Mouse (Mus musculus) kidney, adult 8-10 months (tissue): ENCODE measurements at regions not wholly inside any gene's neighbourhood (a gene's known extent, or its start where the extent isn't known, plus 50 kb on each side); places are given as distances from the start of the nearest gene placed in this dataset.
A peak's percentile ranks its signal among the peaks of the same experiment; 100 is the strongest.
"Not testable (repeated sequence)": the region's sequence is repeated elsewhere in the genome, so short reads cannot be mapped to it uniquely, and the experiment has no call there.

Experiments used
- DNase-seq, 2 experiments: peaks; one replicate each; pipeline ENCODE4 v3.0.0; 2022

DNA sequence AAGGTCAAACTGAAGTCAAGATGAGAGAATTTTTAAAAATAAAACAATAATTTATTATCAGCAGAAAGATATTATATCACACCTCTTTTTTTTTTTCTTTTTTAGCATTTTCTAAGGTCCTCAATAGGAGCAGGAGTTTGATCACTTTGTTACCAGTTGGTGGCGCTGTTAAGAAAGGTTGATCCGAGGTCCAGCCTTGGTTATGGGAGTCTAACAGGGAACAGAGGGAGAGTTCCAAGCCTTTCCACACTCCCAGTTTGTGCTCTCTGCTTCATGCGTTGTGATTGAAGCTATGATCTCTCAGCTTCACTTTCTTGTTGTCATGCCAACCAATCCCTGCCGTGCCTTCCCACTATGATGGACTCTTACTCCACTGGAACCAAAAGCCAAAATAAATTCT is 83.8 kb downstream of the Fam174a start:
- DNase-seq, result no peak

DNA sequence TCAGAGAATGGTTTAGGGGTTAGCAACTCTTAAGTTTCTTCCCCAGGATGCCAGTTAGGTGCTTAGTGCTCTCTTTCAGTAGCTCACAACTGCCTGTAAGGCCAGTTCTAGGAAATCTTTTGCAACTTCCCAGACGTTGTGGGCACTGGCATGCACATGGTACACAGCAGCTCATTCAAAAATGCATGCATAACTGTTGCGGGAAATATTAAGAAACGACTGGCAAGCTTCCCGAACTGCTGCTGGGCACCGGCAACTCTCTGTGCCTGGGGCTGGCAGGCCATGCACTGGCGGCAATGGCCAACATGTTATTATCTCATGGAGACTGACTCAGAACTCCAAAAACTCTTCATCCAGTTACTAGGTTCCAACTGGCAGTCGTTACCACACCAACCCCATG is 86.3 kb downstream of the Fam174a start:
- no peak for DNase-seq

- DNase-seq, result no peak
Observed at GRCm38 (mm10) chr1:95422253-95422652, 108.8 kb downstream of the Fam174a start.

GRCm38 (mm10) chr1:95425420-95425819 is 112.0 kb downstream of the Fam174a start:
- DNase-seq, result no peak

DNA sequence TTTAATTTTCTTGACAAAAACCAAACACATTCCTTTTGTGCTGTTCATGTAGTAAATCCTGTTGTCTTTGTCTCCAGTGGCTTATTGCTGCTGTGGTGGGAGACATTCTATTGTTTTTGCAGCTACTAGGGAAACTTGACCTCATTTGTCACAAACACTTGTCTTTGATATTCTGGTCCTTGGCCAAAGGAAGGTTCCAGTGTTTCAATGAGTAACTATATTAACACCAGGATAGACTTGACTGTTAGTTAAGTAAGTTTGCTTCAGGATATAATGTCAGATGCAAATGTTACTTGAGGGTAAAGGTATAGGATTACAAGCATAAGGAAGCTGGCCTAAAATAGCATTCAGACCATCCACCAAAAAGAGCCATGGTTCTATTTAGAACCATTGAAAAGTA is 123.7 kb downstream of the Fam174a start:
- peak in 1 of 2 experiments; percentile 22 for DNase-seq

GRCm38 (mm10) chr1:95445541-95445940 is 132.1 kb downstream of the Fam174a start:
- DNase-seq, result no peak

GRCm38 (mm10) chr1:95448962-95449558 is 135.6 kb downstream of the Fam174a start:
- DNase-seq, result no peak

GRCm38 (mm10) chr1:95450920-95451332 is 137.5 kb downstream of the Fam174a start:
- DNase-seq, result no peak

GRCm38 (mm10) chr1:95451755-95452154 is 138.3 kb downstream of the Fam174a start:
- DNase-seq, result peak; percentile 43 to 44

DNA sequence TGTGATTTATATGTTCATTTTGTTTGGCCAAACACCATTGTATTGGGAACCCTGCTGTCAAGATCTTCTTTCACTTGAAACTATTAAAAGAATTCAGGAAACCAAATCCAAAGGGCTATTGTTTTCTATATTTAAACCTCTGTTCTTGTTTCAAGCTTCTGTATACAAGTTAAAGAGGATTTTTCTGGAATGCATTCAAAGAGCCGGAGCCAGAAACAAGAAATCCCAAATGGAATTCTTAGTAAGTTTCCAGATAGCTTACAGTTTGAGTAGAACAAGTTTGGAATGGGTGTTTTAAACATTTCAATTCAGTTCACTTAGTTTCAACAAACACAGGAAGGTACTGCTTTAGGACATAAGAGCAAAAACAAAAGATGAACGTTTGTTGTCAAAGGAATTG is 140.8 kb downstream of the Fam174a start:
- DNase-seq, result no peak

DNA sequence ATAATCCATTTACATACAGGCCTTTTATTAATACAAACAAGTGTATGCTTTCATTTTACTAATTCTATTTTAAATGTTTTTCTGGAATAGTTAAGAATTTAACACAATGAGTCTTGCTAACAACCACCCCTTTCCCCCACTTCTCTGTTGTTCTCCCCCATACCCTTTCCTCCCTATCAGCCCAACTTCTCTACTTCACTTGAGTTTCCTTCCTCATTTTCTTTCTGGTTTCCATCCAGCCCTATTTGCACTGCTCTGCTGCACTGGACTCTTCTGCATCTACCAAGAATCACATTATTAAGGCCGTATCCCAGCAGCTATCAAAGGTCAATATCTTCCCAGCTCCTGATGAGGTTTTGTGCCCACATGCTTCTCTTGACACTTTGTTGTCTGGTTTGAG is 145.9 kb downstream of the Fam174a start:
- no peak for DNase-seq

GRCm38 (mm10) chr1:95468095-95468494 is 154.7 kb downstream of the Fam174a start:
- no peak for DNase-seq

DNA sequence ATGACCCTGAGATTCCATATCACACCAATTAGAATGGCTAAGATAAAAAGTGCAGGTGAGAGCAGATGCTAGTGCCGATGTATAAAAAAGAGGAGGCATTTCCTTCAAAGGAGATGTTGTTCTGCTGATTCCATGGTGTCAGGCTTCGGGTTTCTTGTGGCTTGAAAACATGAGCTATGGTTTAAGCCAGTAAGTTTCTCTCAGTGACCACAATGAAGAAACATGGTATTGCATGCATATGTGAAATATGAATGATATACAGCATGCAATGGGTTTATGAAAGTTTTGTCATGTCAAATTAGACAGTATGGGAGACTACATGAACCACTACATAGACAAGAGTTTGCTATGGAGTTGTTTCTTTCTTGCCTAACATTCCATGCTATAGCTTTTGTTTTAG is 155.3 kb downstream of the Fam174a start:
- no peak for DNase-seq

- DNase-seq, result no peak
Observed at GRCm38 (mm10) chr1:95470491-95470890, 157.1 kb downstream of the Fam174a start.

GRCm38 (mm10) chr1:95493004-95493403 is 174.4 kb downstream of the St8sia4 start:
- no peak for DNase-seq

DNA sequence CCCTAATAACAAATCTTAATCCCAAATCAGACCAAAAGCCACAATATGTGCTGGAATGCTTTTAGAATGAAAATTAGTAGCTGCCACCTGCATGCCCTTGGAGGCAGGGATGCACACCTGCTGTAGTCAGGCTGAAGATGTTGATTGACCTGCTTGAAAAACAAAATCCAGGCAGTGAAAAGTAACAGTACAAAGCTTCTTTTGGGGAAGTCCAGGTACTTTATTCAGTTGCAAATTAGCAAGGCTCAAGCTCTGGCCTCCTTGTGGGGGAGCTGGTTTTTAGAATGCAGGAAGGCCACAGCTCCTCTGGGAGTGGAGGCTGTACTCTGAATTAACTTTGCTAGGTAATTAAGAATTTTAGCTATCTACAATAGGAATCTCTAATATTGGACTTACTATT is 166.7 kb downstream of the St8sia4 start:
- not testable (repeated sequence) for DNase-seq

GRCm38 (mm10) chr1:95508718-95509117 is 158.7 kb downstream of the St8sia4 start:
- DNase-seq, result no peak

DNA sequence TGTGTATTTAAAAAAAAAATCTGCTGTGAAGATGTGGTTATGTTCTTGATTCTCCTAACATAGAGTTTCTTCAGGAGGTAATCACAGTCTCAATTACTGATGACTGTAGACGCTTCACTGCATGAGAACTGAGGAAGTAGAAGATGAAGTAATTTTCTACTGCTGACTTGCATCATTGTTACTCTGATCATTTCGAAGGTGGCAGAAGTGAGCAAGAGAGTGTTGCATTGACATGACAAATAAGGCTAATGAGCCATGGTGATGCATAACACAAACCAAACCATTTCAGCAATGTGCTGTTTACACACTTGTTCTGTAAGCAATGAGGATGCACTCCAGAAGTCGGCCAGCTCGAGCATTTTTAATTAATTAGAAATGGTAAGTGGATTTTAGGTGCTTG is 138.6 kb downstream of the St8sia4 start:
- DNase-seq, result no peak

DNA sequence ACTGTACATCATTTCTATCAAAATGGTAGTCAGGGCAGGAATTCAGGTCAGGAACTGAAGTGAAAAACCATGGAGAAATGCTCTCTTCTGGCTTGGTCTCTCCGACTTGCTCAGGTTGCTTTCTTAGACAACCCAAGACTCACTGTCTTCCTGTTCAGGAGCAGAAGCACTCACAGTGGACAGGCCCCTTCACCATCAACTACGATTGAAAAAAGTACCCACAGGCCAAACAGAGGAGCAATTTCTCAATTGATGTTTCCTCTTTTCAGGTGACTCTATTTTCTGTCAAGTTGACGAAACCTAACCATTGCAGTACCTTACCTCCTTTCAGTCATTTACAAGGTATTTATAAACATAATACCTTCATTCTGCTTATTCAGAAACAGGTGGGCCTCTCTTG is 136.4 kb downstream of the St8sia4 start:
- DNase-seq, result no peak
